Mouse (Mus musculus): ENCODE results near the gene Cd52. TPM values are rescaled to one million over a fixed set of nuclear protein-coding genes. Genes with fewer than 3 reads are reported as not detected.

Cd52 gene
- polyA plus RNA-seq, 1 experiment from 2014 or later, result 4.8 TPM

- H3K36me3 ChIP-seq, result no peaks in the 10 kb centered on the region
- H3K4me1 ChIP-seq, result peaks cover 14% of the 10 kb centered on the region
- H3K27me3 ChIP-seq, result peaks cover 26% of the 10 kb centered on the region
- WGBS, result under 1% methylated on average over 41 of the region's 41 CpGs
- H3K27ac ChIP-seq, result no peak overlapping the region
- peak overlapping the region; percentile 43 for H3K4me3 ChIP-seq
- peak overlapping the region; percentile 43 for H3K9ac ChIP-seq
- no peaks in the 10 kb centered on the region for H3K9me3 ChIP-seq (replicated peaks)
- peak overlapping the region; percentile 86 for H3K4me2 ChIP-seq (replicated peaks)
- ATAC-seq (ENCODE audit: low FRiP score), result peak; percentile 56; the same call in 1 of the 2 replicates
Observed at GRCm38 (mm10) chr4:134081730-134082386, 13.0 kb downstream of the Cd52 start.

DNA sequence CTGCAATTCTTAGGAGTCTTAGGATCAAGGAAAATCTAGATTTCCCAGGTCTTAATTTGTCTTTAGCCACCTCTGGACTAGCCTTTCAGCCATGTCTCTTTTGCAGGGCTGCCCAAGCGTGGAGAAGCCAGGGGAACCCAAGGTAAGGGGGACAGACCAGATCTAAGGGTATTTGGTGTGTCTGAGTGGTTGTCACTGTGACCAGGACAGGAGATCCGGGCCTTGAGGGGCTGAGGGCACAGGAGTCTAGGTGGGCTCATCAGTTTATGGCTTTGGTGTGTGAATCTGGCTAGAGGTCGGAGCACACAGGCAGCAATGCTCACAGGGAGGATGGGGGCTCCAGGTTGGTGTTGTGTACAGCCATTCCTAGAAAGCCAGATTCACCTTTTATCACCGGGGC is 14.2 kb downstream of the Cd52 start:
- ATAC-seq (ENCODE audit: low FRiP score), result no peak
- Histone ChIP-seq H3K4me3 (no peak overlapping the region), H3K27ac (no peak overlapping the region), H3K4me2 (replicated peaks) (no peak overlapping the region), H3K9me3 (replicated peaks) (no peaks in the 10 kb centered on the region), H3K9ac (no peak overlapping the region), H3K4me1 (peaks cover 14% of the 10 kb centered on the region), H3K27me3 (peaks cover 26% of the 10 kb centered on the region), H3K36me3 (no peaks in the 10 kb centered on the region)
- WGBS, result 89% methylated on average over 4 of the region's 4 CpGs

- Histone ChIP-seq H3K4me1 (peaks cover 14% of the 10 kb centered on the region), H3K27me3 (peaks cover 26% of the 10 kb centered on the region), H3K36me3 (no peaks in the 10 kb centered on the region), H3K4me2 (replicated peaks) (no peak overlapping the region), H3K9ac (no peak overlapping the region), H3K27ac (no peak overlapping the region), H3K4me3 (no peak overlapping the region), H3K9me3 (replicated peaks) (no peaks in the 10 kb centered on the region)
- WGBS, result 25% methylated on average over 3 of the region's 3 CpGs
- ATAC-seq (ENCODE audit: low FRiP score), result no peak
Observed at GRCm38 (mm10) chr4:134078694-134079093, 16.2 kb downstream of the Cd52 start.

GRCm38 (mm10) chr4:134068793-134069580 is 25.9 kb downstream of the Cd52 start:
- Histone ChIP-seq H3K4me1 (no peaks in the 10 kb centered on the region; the same call in 1 of the 2 replicates), H3K4me2 (replicated peaks) (no peak overlapping the region), H3K9me3 (replicated peaks) (no peaks in the 10 kb centered on the region), H3K27me3 (peaks cover 24% of the 10 kb centered on the region), H3K36me3 (no peaks in the 10 kb centered on the region), H3K27ac (no peak overlapping the region), H3K4me3 (no peak overlapping the region), H3K9ac (no peak overlapping the region)
- no peak for ATAC-seq (ENCODE audit: low FRiP score)
- 84% methylated on average over 4 of the region's 4 CpGs for WGBS

GRCm38 (mm10) chr4:134067833-134068544 is 26.9 kb downstream of the Cd52 start:
- peaks cover 24% of the 10 kb centered on the region for H3K27me3 ChIP-seq
- no peak for ATAC-seq (ENCODE audit: low FRiP score)
- 84% methylated on average over 7 of the region's 7 CpGs for WGBS
- H3K9ac ChIP-seq, result no peak overlapping the region
- no peak overlapping the region for H3K4me2 ChIP-seq (replicated peaks)
- H3K36me3 ChIP-seq, result no peaks in the 10 kb centered on the region
- no peaks in the 10 kb centered on the region; the same call in 1 of the 2 replicates for H3K4me1 ChIP-seq
- H3K4me3 ChIP-seq, result no peak overlapping the region
- H3K9me3 ChIP-seq (replicated peaks), result no peaks in the 10 kb centered on the region
- H3K27ac ChIP-seq, result no peak overlapping the region

GRCm38 (mm10) chr4:134067383-134067782 is 27.5 kb downstream of the Cd52 start:
- WGBS, result 90% methylated on average over 8 of the region's 8 CpGs
- Histone ChIP-seq H3K4me1 (no peaks in the 10 kb centered on the region; the same call in 1 of the 2 replicates), H3K9me3 (replicated peaks) (no peaks in the 10 kb centered on the region), H3K27me3 (peaks cover 24% of the 10 kb centered on the region), H3K9ac (no peak overlapping the region), H3K4me3 (no peak overlapping the region), H3K27ac (no peak overlapping the region), H3K4me2 (replicated peaks) (no peak overlapping the region), H3K36me3 (no peaks in the 10 kb centered on the region)
- ATAC-seq (ENCODE audit: low FRiP score), result no peak

- Histone ChIP-seq H3K9me3 (replicated peaks) (no peaks in the 10 kb centered on the region), H3K4me3 (no peak overlapping the region), H3K27me3 (peaks cover 32% of the 10 kb centered on the region), H3K36me3 (no peaks in the 10 kb centered on the region), H3K27ac (no peak overlapping the region), H3K4me2 (replicated peaks) (no peak overlapping the region), H3K4me1 (no peaks in the 10 kb centered on the region; the same call in 1 of the 2 replicates), H3K9ac (no peak overlapping the region)
- WGBS, result 25% methylated on average over 23 of the region's 23 CpGs
- ATAC-seq (ENCODE audit: low FRiP score), result no peak
Observed at GRCm38 (mm10) chr4:134065431-134066004, 29.4 kb downstream of the Cd52 start.

DNA sequence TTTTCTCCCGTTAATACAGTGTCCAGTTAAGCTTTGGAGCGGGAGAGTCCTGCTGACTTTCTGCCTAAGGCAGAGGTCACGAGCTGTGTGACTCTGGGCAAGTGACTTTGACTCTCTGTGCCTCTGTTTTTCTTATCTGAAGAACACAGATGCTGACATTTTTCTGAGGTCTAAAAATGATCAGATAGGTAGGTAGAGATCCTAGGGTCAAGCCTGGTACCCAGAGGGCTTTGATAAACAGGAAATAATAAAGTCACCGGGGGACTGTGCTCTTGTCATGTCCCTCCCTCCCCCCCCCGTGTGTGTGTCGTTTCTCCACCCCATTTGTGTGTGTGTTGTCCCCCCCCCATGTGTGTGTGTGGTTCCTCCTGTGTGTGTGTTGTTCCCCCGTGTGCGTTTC is 32.3 kb downstream of the Cd52 start:
- Histone ChIP-seq H3K9ac (no peak overlapping the region), H3K9me3 (replicated peaks) (no peaks in the 10 kb centered on the region), H3K4me3 (no peak overlapping the region), H3K27ac (no peak overlapping the region), H3K36me3 (no peaks in the 10 kb centered on the region), H3K4me2 (replicated peaks) (no peak overlapping the region), H3K27me3 (peaks cover 46% of the 10 kb centered on the region), H3K4me1 (no peaks in the 10 kb centered on the region; the same call in 1 of the 2 replicates)
- WGBS, result 63% methylated on average over 8 of the region's 8 CpGs
- ATAC-seq (ENCODE audit: low FRiP score), result no peak

GRCm38 (mm10) chr4:134061944-134062446 is 32.9 kb downstream of the Cd52 start:
- no peak overlapping the region for H3K4me3 ChIP-seq
- H3K9me3 ChIP-seq (replicated peaks), result no peaks in the 10 kb centered on the region
- no peak overlapping the region for H3K4me2 ChIP-seq (replicated peaks)
- no peak for ATAC-seq (ENCODE audit: low FRiP score)
- H3K36me3 ChIP-seq, result no peaks in the 10 kb centered on the region
- peaks cover 46% of the 10 kb centered on the region for H3K27me3 ChIP-seq
- H3K4me1 ChIP-seq, result no peaks in the 10 kb centered on the region; the same call in 1 of the 2 replicates
- no peak overlapping the region for H3K27ac ChIP-seq
- no peak overlapping the region for H3K9ac ChIP-seq
- 54% methylated on average over 8 of the region's 8 CpGs for WGBS

- H3K36me3 ChIP-seq, result no peaks in the 10 kb centered on the region
- H3K9me3 ChIP-seq (replicated peaks), result no peaks in the 10 kb centered on the region
- peaks cover 40% of the 10 kb centered on the region for H3K27me3 ChIP-seq
- no peak overlapping the region for H3K4me2 ChIP-seq (replicated peaks)
- no peak overlapping the region for H3K27ac ChIP-seq
- no peak overlapping the region for H3K4me3 ChIP-seq
- H3K4me1 ChIP-seq, result no peaks in the 10 kb centered on the region; the same call in 1 of the 2 replicates
- 61% methylated on average over 18 of the region's 18 CpGs for WGBS
- ATAC-seq (ENCODE audit: low FRiP score), result no peak
- H3K9ac ChIP-seq, result no peak overlapping the region
Observed at GRCm38 (mm10) chr4:134061166-134061830, 33.6 kb downstream of the Cd52 start.

GRCm38 (mm10) chr4:134060135-134060865 is 34.6 kb downstream of the Cd52 start, which contains the start of gene Crybg2:
Crybg2 (plus strand) TSS chr4:134060815.
- ATAC-seq (ENCODE audit: low FRiP score), result no peak
- Histone ChIP-seq H3K4me1 (no peaks in the 10 kb centered on the region; the same call in 1 of the 2 replicates), H3K4me2 (replicated peaks) (no peak within 1 kb of the TSS), H3K9me3 (replicated peaks) (no peaks in the 10 kb centered on the region), H3K36me3 (no peaks in the 10 kb centered on the region), H3K9ac (no peak within 1 kb of the TSS), H3K27ac (no peak within 1 kb of the TSS), H3K27me3 (peaks cover 32% of the 10 kb centered on the region), H3K4me3 (no peak within 1 kb of the TSS)
- WGBS, result 35% methylated on average over 28 of the region's 28 CpGs
